Mouse (Mus musculus) right cerebral cortex, adult 2 months (tissue): ENCODE data around the gene Nup54.

Experiments used
- DNase-seq, 2 experiments: peaks; one replicate each; pipeline ENCODE4 v3.0.0; 2021 to 2022; ENCODE audit warnings: low spot score in 2 of 2

The Nup54 gene

DNA sequence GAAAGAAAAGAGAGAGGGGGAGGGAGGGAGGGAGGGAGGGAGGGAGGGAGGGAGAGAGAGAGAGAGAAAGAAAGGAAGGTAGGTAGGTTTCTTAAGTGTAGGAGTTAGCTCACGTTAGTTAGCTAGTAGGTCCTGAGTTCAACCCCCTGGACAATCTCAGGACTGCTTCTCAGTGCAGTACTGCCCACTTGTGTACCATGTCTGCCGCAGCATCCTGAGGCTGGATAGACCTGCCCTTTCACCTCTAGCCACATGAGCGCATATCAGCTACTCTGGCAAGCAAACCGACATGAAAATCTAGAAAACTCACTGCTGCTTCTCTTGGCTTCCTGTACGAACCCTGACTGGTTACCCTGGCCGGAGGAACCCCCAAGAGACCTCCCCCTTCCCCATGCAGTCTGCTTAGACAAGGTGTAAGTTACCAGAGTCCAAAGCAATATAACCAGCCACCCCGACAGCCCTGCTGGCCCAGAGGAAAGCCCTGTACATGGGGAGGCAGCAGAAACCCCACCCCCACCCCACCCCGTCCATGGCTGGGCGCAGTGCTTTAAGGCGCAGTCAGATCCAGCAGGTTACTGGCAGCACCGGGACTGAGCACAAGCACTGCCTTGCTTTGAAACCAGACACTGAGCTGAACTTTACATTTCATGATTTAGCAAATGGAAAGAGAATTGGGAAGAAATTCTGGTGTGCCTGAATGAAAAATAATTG is 21.6 kb downstream of the Nup54 start:
- no peak for DNase-seq

DNA sequence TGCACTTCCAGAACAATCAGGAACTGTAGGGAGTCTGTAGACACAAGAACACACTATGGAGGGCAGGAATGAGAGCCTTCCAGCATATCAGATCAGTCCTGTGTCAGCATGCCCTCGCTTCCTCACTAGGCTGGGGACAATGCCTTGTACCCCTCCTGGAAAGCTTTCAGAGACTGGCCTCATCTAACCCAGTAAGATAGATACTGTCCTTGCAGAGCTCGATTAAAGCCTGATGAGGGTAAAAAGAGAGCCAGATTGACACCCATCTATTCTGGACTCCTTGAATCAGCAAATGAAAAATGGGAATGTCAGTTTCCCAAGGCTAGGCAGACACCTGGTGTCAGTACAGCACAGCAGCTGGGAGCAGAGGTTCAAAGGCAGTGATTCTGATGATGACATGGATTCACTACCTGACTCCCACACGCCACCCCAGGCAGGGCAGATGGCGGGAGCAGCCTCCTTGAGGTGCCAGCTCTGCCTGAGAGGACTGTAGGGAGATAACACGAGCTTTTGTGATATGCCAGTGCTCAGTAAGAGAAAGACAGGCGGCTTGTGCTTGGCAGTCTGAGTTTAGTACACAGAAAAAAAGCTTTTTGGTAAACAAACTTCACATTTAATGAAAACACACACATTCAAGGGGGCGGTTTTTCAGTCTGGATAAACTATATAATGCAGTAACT is 23.4 kb downstream of the Nup54 start:
- no peak for DNase-seq

DNA sequence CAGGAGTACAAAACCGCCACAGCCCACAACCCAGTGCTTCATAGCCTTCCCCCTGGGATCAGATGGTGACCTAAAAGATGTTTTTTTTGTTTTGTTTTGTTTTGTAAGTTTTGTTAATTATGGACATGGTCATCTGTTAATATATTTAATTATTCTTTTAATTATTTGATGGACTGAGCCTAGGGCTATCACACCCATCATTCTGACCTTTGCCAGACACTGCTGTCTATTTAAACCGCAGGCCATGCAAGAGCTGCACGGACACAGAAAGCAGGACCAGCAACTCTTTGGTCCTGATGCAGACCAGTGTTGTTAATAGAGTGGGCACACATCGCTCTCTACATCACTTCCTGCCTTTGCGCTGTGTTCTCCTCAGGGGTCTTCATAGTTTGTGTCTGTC is 24.5 kb downstream of the Nup54 start:
- no peak for DNase-seq

DNA sequence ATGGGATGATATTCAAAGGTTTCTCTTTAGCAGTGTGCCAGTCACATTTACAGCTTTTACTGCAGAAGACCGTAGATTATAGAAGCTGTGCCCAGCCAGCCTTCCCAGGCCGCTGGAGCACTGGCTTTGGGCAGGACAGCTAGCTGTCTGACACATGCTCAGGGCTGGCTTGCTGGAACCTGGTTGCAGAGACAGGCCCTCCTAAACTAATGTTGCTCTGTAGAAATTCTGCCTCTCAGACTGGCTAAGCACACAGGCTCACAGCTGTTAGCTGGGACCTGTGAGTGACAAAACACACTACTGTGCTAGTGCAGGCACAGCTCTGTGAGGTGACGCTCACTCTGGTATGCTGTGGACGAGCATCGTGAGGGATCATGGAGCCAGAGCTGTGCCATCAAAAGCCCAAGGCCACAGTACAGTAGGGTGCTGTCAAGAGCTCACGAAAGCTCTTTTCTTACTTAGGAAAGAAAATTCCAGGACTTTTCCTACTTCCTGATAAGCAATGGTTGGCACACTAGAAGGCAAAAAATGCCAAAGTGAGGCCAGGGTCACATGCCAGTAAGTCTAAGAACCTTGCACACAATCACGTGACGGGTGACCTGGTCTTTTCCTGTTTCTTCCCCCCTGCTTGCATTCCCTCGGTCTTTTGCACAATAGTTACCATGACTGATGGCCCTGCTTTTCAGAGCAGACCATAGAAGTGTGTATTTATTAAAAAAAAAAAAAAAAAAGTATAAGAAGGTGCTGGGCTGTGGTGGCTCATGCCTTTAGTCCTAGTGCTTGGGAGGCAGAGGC is 25.5 kb downstream of the Nup54 start:
- no peak for DNase-seq

DNA sequence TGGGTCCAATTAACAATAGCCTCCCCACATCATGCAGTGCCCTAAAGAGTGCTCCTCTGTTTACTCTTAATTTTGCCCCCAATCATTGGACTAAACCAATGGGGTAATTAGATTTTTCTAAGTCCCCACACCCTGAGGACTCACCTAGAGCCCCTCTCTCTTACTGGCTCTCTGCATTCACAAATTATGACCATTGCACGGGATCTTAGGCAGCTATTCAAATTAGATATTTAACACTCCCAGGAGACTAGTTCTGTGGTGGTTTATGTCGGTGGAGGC is 30.7 kb downstream of the Nup54 start:
- no peak for DNase-seq

DNA sequence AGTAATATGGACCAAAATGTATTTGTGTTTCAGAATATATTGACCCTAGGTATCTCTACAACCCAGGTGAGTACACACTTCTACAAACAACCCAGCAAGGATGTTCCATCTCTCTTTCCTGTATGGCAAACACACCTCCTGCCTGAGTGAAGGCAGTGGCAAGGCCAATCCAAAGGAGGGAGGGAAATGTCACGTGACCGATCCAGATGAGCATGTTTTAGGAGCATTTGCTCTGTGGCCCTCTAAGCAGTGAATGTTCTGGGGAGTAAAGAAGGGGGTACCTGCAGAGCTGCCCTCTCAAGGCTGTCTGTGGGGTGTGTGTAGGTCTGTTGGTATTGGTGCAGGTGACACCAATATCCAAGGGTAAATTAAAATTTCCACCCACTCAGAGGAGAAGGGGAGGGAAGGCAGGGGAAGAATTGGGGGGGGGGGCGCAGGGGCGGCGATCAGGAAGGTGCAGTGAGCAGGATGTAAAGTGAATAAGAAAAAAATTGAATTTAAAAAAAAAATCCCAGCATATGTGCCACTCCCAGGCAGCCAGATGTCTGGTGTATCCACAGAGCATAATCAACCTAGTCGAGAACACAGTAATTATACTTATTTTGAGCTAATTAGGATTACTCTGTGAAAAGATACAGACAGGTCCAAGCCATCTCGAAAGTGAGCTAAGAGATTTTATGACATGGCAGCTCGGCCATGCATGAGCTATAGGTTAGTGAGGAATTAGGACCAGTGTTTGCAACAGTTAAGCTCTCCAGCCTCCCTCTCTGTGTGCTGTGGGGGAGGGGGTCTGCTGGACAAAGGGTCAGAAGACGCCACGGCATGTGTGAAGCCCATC is 31.2 kb downstream of the Nup54 start:
- no peak for DNase-seq

DNA sequence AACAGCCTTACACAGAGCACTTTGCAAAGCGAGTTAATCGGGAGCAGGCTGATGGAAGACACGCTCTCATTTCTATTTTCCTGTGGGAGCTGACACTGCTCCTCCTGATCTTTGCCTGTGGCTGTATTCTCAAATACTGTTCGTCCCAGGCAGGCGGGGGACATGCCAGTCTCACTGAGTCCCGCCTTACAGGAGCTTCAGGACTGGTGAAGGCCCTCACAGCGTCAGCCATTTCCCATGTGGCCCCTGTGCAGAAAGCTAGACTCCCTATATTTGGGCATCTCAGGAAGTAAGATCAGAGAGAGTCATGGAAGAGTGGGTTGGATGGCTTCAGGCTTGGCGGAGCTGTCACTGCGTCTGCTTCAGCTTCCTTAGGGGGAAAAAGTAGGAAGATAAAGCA is 32.2 kb downstream of the Nup54 start:
- DNase-seq: no peak

DNA sequence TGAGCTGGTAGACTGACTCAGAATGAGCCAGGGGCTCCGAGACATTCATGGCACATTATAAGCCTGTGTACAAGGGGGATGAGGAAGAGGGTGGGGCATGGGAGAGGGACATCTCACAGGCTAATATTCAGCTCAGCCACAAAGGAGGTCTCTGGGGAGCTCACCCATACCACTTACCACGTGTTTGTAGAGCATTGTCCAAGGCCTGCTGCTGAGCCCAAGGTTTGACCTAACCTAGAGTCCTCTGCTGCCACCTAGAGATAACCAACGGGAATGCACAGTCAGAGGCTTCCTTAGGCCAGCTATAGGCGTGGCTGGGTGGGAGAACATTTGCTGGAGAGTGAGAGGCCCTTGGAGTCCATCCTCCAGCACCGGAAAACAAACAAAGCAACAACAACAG is 36.9 kb downstream of the Nup54 start:
- peak; percentile 79 to 81 for DNase-seq

DNA sequence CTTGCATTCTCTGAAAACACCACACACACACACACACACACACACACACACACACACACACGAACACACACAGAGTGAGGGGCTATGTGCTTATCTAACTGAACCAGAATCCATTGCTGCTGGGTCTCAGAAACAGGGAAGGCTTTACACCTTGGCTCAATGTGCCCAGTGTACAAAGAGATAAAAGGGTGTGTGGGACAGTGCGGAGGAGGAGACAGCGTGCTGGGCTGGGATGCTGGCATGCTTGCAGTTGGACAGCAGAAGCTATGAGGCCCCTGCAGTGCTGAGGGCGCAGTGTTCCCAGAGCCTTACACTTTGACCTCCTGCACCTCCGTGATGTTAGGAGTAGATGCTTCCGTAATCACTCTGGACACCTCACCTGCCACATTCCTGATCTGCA is 38.5 kb downstream of the Nup54 start:
- DNase-seq: no peak

DNA sequence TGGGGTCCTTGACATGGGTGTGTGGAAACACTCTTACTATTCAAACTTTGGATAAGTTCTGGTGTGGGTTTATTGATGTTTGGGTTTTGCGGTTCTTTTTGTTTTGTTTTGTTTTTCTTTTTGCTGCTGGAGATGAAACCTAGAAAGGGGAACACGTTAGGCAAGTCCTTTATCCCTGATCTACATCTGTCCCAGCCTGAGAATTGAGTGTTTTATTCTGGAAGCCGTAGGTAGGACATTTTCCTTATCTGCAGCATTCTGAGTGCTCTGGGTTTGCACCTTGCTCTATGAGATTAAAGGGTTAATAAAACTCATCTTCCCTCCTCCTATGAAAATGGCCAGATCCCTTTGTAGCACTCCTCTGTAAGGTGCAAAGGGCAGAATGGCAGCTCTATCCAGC is 39.3 kb downstream of the Nup54 start:
- no peak for DNase-seq

DNA sequence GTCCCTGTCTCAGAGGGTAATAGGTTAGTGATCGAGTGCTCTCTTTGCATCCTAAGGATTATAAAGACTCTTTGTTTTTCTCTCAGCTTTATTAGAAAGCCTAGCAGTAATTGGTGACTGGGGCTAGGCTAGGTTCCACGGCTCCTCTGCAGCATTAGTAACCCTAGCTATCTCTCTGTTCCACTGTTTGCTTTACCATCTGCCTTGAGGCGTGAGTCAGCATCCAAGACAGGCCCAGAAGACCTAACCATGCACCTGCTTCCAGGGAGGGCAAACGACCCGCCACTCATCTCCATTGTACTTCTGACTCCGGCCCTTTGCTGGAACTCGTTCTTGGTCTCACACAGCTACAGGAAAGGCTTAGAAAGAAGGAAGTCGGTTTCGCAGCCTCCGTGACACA is 41.2 kb downstream of the Nup54 start:
- no peak for DNase-seq

DNA sequence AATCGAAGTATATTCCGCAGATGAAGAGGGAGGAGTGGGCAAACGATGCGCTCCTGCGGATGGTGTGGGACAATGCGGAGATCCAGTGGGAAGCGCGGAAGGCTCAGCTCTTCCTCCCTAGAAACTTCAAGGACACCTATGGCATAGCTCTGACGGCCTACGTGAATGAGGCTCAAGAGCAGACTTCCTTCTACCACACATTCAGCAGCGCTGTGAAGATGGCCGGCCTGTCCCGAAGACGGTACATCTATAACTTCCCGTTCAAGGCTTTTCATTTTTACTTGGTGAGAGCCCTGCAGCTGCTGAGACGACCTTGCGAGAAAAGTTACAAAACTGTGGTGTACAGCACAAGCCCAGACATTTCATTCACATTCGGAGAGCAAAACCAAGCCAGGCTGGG is 42.5 kb downstream of the Nup54 start:
- no peak for DNase-seq

DNA sequence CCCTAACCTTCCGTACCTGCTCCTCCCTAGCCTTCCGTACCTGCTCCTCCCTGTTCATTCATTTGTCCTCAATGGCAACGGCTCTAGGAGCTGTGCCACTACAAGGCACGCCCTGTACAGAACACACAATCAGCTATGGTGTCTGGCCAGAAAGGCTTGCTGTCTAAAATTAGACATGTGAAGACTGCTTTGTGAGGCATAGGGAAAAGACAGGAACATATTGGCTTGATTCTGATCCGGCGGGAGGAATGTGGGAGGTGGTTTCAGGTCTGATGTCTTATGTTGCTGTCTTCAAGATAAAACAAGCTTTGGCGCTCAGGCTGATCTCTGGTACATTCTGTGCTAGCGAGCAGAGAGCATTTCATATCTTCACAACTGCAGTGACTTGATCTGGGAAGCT is 44.4 kb downstream of the Nup54 start:
- no peak for DNase-seq

DNA sequence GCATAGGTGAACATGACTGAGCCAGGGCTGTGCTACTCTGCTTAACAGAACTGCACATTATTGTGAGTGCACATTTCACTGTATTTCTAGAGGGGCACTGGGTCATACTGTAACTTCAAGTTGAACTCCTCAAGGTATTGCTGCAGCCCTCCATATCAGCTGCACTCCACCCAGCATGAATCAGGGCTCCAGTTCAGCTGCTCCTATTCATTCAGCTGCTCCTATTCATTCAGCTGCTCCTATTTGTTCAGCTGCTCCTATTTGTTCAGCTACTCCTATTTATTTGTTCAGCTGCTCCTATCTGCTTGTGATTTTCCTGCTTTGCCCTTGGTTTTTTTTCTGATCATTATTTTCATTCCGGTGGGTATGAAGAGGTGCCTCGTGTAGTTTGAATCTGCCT is 45.0 kb downstream of the Nup54 start:
- no peak for DNase-seq

DNA sequence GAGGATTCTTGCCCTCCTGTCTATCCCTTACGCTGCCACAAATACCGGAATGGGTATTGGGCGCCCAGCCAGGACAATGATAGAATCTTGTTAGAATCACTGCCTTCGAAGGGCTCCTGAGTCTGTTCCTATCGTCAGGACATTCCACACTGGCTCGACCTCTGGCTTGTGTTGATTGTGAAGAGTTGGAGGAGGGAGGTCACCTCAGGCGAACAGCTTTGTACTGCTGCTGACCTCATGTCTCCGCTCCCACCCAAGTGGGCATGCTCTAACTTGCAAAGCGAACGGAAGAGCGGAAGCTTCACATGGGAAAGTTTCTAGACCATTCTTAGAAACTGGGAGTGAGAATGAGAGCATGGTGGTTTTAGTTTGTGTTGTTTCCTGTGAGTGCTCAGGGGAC is 47.6 kb downstream of the Nup54 start:
- no peak for DNase-seq

DNA sequence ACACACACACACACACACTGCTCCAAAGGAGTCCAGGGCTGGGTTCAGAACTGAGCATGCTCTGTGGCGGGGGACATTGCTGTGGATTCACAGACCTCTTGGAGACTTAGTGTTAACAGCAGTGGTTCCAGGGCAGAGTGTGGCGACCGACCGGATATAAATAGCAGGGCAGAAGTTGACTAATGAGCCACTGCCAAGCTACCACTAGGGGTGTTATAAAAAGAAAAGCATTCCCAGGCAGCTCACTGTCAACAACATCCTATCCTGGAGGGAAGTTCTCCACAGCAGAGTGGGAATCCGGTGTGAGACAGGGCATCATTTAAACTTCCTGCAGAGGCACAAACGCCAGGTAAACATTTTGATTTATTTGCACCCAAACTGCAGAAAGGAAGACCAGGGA is 48.4 kb downstream of the Nup54 start:
- DNase-seq: no peak

DNA sequence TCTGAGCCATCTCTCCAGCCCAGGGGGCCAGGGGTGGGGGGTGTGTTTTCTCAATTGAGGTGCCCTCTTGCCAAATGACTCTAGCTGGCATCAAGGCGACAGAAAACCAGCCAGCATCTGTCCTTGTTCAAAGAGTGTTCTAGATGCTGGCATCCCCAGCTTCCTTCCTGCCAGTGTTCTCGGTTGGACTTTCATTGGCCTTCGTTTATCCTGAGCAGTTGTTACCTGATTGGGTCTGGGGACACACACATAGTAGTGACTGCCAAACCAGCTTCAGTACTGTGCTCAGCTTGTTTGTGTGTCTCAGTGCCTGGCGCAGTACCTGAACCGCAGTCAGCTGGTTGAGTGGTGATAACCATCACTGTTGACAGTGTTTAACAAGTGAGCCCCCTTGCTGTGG is 48.9 kb downstream of the Nup54 start:
- no peak for DNase-seq

DNA sequence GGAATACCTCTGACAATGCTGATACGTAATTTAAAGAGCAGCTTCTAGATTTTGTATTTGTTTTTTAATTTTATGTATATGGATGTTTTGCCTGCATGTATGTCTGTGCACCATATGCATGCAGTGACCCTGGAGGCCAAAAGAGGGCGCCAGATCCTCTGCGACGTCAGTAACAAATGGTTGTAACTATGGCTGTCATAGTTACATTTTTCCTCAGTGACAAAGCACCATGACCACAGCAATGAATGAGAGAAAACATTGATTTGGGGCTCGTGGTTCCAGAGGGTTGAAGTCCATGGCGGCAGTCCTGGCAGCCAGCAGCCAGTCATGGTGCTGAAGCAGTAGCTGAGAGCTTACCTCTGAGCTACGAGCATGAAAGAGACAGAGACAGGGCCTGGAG is 50.2 kb downstream of the Nup54 start:
- no peak for DNase-seq

DNA sequence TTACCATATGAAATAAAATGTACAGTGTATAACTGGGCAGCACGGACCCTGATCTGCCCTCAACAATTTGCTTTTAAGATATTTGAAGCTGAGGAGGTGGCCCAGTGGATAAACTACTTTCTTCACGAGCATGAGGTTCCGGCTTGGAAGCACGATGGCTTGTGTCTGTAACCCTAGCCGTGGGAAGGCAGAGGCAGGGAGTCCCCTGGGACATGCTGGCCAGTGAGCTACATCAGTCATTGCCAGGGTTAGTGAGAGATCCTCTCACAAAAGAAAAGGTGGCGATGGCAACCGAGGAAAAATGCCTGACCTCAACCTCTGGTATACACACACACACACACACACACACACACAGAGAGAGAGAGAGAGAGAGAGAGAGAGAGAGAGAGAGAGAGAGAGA is 51.3 kb downstream of the Nup54 start:
- no peak for DNase-seq

DNA sequence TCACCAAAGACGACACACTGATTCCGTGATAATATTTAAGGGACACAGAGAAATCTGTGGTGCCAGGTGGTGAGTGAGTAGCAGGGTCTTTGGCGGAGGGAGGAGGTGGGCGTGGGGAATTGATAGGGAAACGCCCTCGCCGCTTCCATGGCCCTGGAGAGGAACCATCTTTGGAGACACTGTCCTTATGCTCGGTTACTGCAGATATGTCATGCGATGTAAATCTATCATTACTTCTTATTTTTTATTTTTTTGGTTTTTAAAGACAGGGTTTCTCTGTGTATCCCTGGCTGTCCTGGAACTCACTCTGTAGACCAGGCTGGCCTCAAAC is 52.7 kb downstream of the Nup54 start:
- no peak for DNase-seq

DNA sequence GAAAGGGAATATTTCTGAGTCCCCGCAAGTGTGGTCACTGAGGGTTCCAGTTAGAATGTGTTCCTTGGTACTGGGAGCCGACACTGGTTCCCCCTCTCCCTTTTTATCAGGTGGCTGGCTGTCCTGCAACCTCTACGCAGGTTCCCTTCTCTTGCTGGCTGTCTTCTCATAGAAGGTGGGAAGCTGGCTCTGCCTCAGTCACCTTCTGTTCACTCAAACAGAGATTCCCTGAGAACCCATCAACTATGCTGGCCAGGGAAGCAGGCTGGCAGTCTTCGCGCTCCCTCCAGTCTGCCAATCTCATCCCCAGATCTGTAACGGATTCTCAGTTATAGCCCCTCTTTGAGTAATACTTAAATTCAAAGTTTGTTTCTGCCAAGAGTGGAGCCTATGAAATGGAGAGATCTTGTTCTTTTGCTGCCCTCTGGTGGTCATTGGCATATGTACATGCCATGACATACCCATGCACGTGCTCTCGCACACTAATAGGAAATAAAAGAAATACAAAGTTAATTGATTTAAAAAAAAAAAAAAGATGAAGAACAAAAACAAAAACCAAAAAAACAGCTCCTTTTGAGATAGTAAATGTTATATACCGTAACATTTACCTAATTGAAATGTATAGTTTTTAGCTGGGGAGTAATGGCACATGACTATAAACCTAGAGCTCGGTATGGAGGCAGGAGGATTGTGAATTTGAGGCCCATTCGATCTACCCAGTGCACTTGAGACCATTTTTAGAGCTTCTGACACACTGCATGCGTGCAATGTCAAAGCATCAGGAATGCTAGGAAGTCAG is 53.3 kb downstream of the Nup54 start:
- peak; percentile 89 to 90 for DNase-seq
